9 mouse cellular contexts compared by ENCODE assay signal in the genomic region with DNA sequence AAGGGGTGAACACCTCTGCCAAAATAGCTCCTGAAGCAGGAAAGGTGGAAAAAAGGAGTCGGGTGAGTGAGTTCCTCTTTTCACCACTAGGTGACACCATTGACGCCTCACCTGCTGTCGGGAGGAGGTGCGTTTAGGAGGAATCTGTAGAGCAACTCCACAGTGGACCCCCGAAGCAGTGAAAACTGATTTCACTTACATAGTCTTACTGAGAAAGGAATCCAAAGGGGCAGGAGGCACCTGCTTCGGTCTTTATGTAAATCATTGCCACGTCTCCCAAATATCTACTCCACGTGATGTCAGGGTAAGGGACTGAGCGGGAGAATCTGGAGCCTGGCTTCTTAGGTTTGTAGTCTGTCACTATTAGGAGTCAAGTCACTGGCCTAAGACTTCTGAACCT.
DNase-seq lines count a peak whose midpoint lies in the region; ATAC-seq lines count a peak whose summit lies in the region.
"Had no signal": no experiment of that assay in that cellular context is flagged by ENCODE, and none has a peak within 500 bp of the region (broad histone marks: within the 10 kb centered on the region; RNA-seq: fewer than 3 reads in every experiment).

No protein-coding gene starts in this region.

- 13% methylated on average over 9 of the region's 9 CpGs for WGBS in heart, embryonic 11.5 days (ENCODE audit: insufficient replicate concordance)
- WGBS in kidney, embryonic 16.5 days: 16% methylated on average over 9 of the region's 9 CpGs

- H3K27me3 ChIP-seq in heart, embryonic 11.5 days (ENCODE audit: control insufficient read depth, insufficient read depth, low read length): no peaks in the 10 kb centered on the region
- H3K27me3 ChIP-seq in kidney, embryonic 16.5 days (ENCODE audit: insufficient read depth, low read length): peaks cover 6% of the 10 kb centered on the region

- H3K9me3 ChIP-seq in heart, embryonic 11.5 days (replicated peaks; ENCODE audit: control insufficient read depth, low read length): no peaks in the 10 kb centered on the region
- H3K9me3 ChIP-seq in kidney, embryonic 16.5 days (ENCODE audit: low read length): no peaks in the 10 kb centered on the region

- H3K4me1 ChIP-seq in heart, embryonic 11.5 days (ENCODE audit: control insufficient read depth, insufficient read depth, low read length): no peaks in the 10 kb centered on the region
- no peaks in the 10 kb centered on the region for H3K4me1 ChIP-seq in kidney, embryonic 16.5 days (ENCODE audit: insufficient read depth, low read length)

- ATAC-seq in heart, embryonic 11.5 days (replicated peaks; ENCODE audit: insufficient number of reproducible peaks, low FRiP score, low TSS enrichment): no peak
- ATAC-seq in kidney, embryonic 16.5 days (ENCODE audit: low FRiP score, low TSS enrichment): no peak

- no peak overlapping the region for H3K9ac ChIP-seq in heart, embryonic 11.5 days (ENCODE audit: low read depth, low read length)
- H3K9ac ChIP-seq in kidney, embryonic 16.5 days (replicated peaks; ENCODE audit: low read length): no peak overlapping the region

- H3K4me3 ChIP-seq in heart, embryonic 11.5 days (ENCODE audit: low read depth, low read length): no peak overlapping the region
- H3K4me3 ChIP-seq in kidney, embryonic 16.5 days (ENCODE audit: low read length): no peak overlapping the region
- H3K4me3 ChIP-seq: myocyte had no signal

- peak overlapping the region; percentile 29 for H3K4me2 ChIP-seq in heart, embryonic 11.5 days
- peak overlapping the region; percentile 33; the same call in 1 of the 2 replicates for H3K4me2 ChIP-seq in kidney, embryonic 16.5 days (replicated peaks; ENCODE audit: low read depth, low read length)

- no peak overlapping the region for H3K27ac ChIP-seq in heart, embryonic 11.5 days (ENCODE audit: low read depth, low read length)
- H3K27ac ChIP-seq in kidney, embryonic 16.5 days (ENCODE audit: low read length): no peak overlapping the region

- no peaks in the 10 kb centered on the region for H3K36me3 ChIP-seq in heart, embryonic 11.5 days (ENCODE audit: control insufficient read depth, insufficient read depth, low read length)
- H3K36me3 ChIP-seq in kidney, embryonic 16.5 days (ENCODE audit: insufficient read depth, low read length): no peaks in the 10 kb centered on the region

- peak; percentile 22 for DNase-seq in thymus, postnatal 4 days
- DNase-seq in thymus, postnatal 25 days: no peak
- DNase-seq in embryo, embryonic 11.5 days (ENCODE audit: low read depth, low spot score): peak; percentile 37
- peak; percentile 8 to 44 for DNase-seq in lung, adult 18-20 months
- DNase-seq in ovary, postnatal 14 days (ENCODE audit: low spot score): peak; percentile 40
- DNase-seq in spleen, postnatal 10 days (ENCODE audit: low spot score in 2 of 2): no peak

Comparison
In these comparisons a context has a peak if more than half of its experiments do, and no peak if none do; other contexts are left out.
1. DNase-seq: peak in thymus, postnatal 4 days (single experiment), embryo, embryonic 11.5 days (single experiment), lung, adult 18-20 months (2 of 2) and ovary, postnatal 14 days (single experiment); none in thymus, postnatal 25 days (single experiment) and spleen, postnatal 10 days (0 of 2).